Mouse (Mus musculus): ENCODE measurements at regions not wholly inside any gene's neighbourhood (a gene's known extent, or its start where the extent isn't known, plus 50 kb on each side); places are given as distances from the start of the nearest gene placed in this dataset.

GRCm38 (mm10) chr1:144314382-144314781 is 65.3 kb upstream of the Rgs1 start:
- no peak for TF ChIP-seq CTCF (IDR thresholded peaks at IDR 0.05; ENCODE audit: borderline replicate concordance, control insufficient read depth, extremely low read depth, insufficient read depth, low read length, poor library complexity)
- no peak for TF ChIP-seq POLR2A (IDR thresholded peaks at IDR 0.05; ENCODE audit: control insufficient read depth, extremely low read depth, insufficient read depth, low read length, poor library complexity)

All from thymus, adult 2 months (tissue).